Mouse (Mus musculus): ENCODE measurements around the gene Hdgf.

DNA sequence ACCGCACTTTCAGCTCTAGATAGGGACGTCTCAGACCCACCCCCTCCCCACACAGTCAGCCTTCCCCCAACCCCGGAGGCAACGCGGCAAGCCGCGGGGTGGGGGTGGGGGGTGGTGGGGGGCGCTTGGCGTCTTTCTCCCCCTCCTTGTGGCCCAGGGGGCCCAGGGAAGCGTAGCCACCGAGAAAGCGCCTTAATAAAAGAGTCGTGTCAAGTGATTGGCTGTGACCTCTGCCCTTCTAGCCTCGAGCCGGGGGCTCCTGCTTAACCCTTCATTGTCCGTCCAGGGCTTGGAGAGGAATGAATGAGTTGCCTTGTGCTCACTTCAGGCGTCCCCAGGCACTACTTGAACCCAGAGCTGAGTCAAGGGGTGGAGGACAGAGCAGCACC is 41.7 kb downstream of the Hdgf start:
- no peak for TF ChIP-seq CTCF (IDR thresholded peaks at IDR 0.05; ENCODE audit: control insufficient read depth, insufficient read depth, insufficient read length)
- no peak for TF ChIP-seq FOSL1 (IDR thresholded peaks at IDR 0.05; ENCODE audit: insufficient read depth, low read length, poor library complexity, severe bottlenecking)
- no peak for TF ChIP-seq USF1 (IDR thresholded peaks at IDR 0.05; ENCODE audit: low read depth)
- no peak for TF ChIP-seq MYOG (IDR thresholded peaks at IDR 0.05; ENCODE audit: control insufficient read depth, extremely low read depth, insufficient read length)
- TF ChIP-seq CEBPB (IDR thresholded peaks at IDR 0.05; ENCODE audit: low read depth): no peak
- TF ChIP-seq MAX (IDR thresholded peaks at IDR 0.05): no peak
- no peak for TF ChIP-seq MYOD1 (IDR thresholded peaks at IDR 0.05; ENCODE audit: control insufficient read depth, insufficient read length, low read depth)

Measured in C2C12 (cell line).